Mouse (Mus musculus) bone marrow, adult 2 months (tissue): ENCODE results near the gene Xrra1.

Experiments used
- CTCF ChIP-seq: fragments of 200-500 bp; IDR thresholded peaks from 2 replicates; pipeline ENCODE4 v1.5.1; 2011; ENCODE audit warnings: low read length, control low read depth; ENCODE audit not compliant: control insufficient read depth, insufficient read depth
- POLR2A ChIP-seq: fragments of 200-500 bp; IDR thresholded peaks from 2 replicates; pipeline ENCODE4 v1.6.1; 2011; ENCODE audit warnings: low read depth, mild to moderate bottlenecking, control low read depth, low read length, borderline replicate concordance; ENCODE audit not compliant: control insufficient read depth

DNA sequence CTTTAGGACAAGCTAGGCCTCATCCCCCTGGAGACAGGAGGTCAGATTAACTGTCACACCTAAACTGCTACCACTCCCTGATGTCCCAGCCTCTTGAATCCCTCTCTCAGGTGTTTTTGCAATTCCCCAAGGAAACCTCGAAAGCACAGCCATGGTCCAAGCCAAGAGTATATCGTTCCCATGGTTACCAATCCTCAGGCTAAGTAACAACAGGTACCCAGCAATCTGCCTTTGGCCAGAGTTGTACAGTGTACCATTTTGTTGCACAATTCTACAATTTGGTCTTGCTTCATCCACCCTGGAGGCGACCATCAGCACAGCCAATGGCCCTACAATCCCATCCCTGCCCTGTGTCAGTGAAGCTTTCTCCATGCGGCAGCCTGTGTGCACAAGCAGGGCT is 38.0 kb downstream of the Xrra1 start:
- TF ChIP-seq CTCF (no peak), POLR2A (no peak)
